18 mouse cellular contexts compared by ENCODE assay signal in the genomic region with DNA sequence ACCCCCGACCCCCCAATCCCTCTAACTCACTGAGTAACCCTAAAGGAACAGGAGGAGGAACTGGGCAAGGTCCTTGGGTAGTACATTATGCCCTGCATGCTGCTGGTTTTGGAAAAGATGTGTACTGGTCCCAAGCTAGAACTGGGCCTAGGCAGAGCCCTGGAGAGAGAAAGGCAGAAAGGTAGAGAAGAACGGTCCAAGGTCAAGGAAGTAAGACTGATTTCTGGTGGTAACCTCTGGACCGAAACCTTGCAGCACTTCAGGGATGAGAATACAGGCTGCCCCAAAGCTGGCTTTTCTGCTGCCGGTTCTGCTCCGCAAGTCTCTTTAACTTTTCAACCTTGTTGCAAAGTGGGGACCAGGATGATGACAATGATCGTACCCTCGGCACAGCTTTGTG. TPM values are rescaled to one million over a fixed set of nuclear protein-coding genes. Genes with fewer than 3 reads are reported as not detected.
DNase-seq lines count a peak whose midpoint lies in the region; ATAC-seq and TF ChIP-seq lines count a peak whose summit lies in the region.
"Had no signal": no experiment of that assay in that cellular context is flagged by ENCODE, and none has a peak within 500 bp of the region (broad histone marks: within the 10 kb centered on the region; RNA-seq: fewer than 3 reads in every experiment).

No protein-coding gene starts in this region.

- peaks cover 23% of the 10 kb centered on the region for H3K4me1 ChIP-seq in heart, embryonic 15.5 days (replicated peaks)
- peaks cover 44% of the 10 kb centered on the region for H3K4me1 ChIP-seq in kidney, embryonic 16.5 days (ENCODE audit: insufficient read depth, low read length)
- peaks cover 24 to 27% of the 10 kb centered on the region in 2 experiments for H3K4me1 ChIP-seq in MEL (ENCODE audit: control insufficient read depth in 1 of 2, insufficient read depth in 2 of 2, low read length in 2 of 2)

- TF ChIP-seq CTCF in MEL (IDR thresholded peaks at IDR 0.05 in 2 of 3, conservative IDR thresholded peaks at IDR 0.05 in 1 of 3; ENCODE audit: control insufficient read depth in 1 of 3, insufficient read depth in 1 of 3, low read depth in 2 of 3, low read length in 3 of 3, poor library complexity in 1 of 3, severe bottlenecking in 1 of 3), result no peak

- H3K9me3 ChIP-seq in heart, embryonic 15.5 days (replicated peaks), result no peaks in the 10 kb centered on the region
- no peaks in the 10 kb centered on the region for H3K9me3 ChIP-seq in kidney, embryonic 16.5 days (ENCODE audit: low read length)
- no peaks in the 10 kb centered on the region for H3K9me3 ChIP-seq in MEL (replicated peaks; ENCODE audit: insufficient read depth, low read length)
- H3K9me3 ChIP-seq: forebrain, embryonic 13.5 days; hindbrain, embryonic 15.5 days had no signal

- H3K4me2 ChIP-seq in heart, embryonic 15.5 days, result peak overlapping the region; percentile 100
- peak overlapping the region; percentile 99; the same call in 1 of the 2 replicates for H3K4me2 ChIP-seq in kidney, embryonic 16.5 days (replicated peaks; ENCODE audit: low read depth, low read length)

- TF ChIP-seq RAD21 in MEL (IDR thresholded peaks at IDR 0.05; ENCODE audit: low read depth, low read length), result no peak

- 78% methylated on average over 7 of the region's 7 CpGs for WGBS in heart, embryonic 15.5 days
- WGBS in kidney, embryonic 16.5 days, result 73% methylated on average over 7 of the region's 7 CpGs

- no peak overlapping the region for H3K9ac ChIP-seq in heart, embryonic 15.5 days
- H3K9ac ChIP-seq in kidney, embryonic 16.5 days (replicated peaks; ENCODE audit: low read length), result no peak overlapping the region
- peak overlapping the region; percentile 74 for H3K9ac ChIP-seq in MEL (ENCODE audit: control insufficient read depth, low read depth, low read length, poor library complexity, severe bottlenecking)
- H3K9ac ChIP-seq: hindbrain, embryonic 15.5 days; liver, embryonic 14.5 days had no signal

- no peaks in the 10 kb centered on the region for H3K36me3 ChIP-seq in heart, embryonic 15.5 days
- H3K36me3 ChIP-seq in kidney, embryonic 16.5 days (ENCODE audit: insufficient read depth, low read length), result no peaks in the 10 kb centered on the region
- H3K36me3 ChIP-seq in MEL (ENCODE audit: control insufficient read depth in 1 of 2, insufficient read depth in 2 of 2, low read length in 2 of 2), result peaks cover 5 to 36% of the 10 kb centered on the region in 2 experiments; a peak in 3 of 4 replicates
- H3K36me3 ChIP-seq: hindbrain, embryonic 15.5 days had no signal

- H3K79me2 ChIP-seq in MEL (ENCODE audit: control insufficient read depth, insufficient read depth, low read length, poor library complexity), result peaks cover 62% of the 10 kb centered on the region

- intact Hi-C loops in heart, postnatal 36 days (cut with DNase I), result no loop called here

- ATAC-seq in heart, embryonic 15.5 days (replicated peaks; ENCODE audit: insufficient number of reproducible peaks, insufficient read depth, low FRiP score, low read depth), result no peak
- ATAC-seq in kidney, embryonic 16.5 days (ENCODE audit: low FRiP score, low TSS enrichment), result no peak
- ATAC-seq: forebrain, embryonic 13.5 days had no signal

- DNase-seq in heart, postnatal 36 days, result no peak
- DNase-seq in kidney, adult 8-10 months, result no peak
- no peak for DNase-seq in MEL (ENCODE audit: low read depth, low spot score)
- DNase-seq in kidney, postnatal 36 days, result peak; percentile 31 to 33
- DNase-seq in adrenal gland, postnatal 14 days, result no peak
- DNase-seq in ovary, adult 18-20 months (ENCODE audit: low spot score), result no peak
- DNase-seq: adrenal gland, adult 2 months; cerebellum, adult 18-20 months; layer of hippocampus, postnatal 36 days; left cerebral cortex, postnatal 4 days; lung, postnatal 10 days; thymus, postnatal 25 days had no signal

- TF ChIP-seq POLR2A in MEL (IDR thresholded peaks at IDR 0.05; ENCODE audit: control insufficient read depth in 1 of 2, insufficient read depth in 1 of 2, low read depth in 1 of 2, low read length in 2 of 2, poor library complexity in 1 of 2), result no peak

- H3K4me3 ChIP-seq in heart, embryonic 15.5 days, result peak overlapping the region; percentile 79; the same call in 1 of the 2 replicates
- 0 out of 2 replicates have a peak overlapping the region, but pooled peaks have one; percentile 78 for H3K4me3 ChIP-seq in kidney, embryonic 16.5 days (ENCODE audit: low read length)
- H3K4me3 ChIP-seq in MEL (ENCODE audit: control insufficient read depth in 1 of 2, insufficient read depth in 1 of 2, low read depth in 2 of 2, low read length in 2 of 2), result peak overlapping the region; percentile 30 to 62
- H3K4me3 ChIP-seq: hindbrain, embryonic 15.5 days had no signal

- TF ChIP-seq EP300 in MEL (IDR thresholded peaks at IDR 0.05; ENCODE audit: low read depth in 1 of 2, low read length in 2 of 2), result no peak

- H3K27me3 ChIP-seq in heart, embryonic 15.5 days, result peaks cover 74% of the 10 kb centered on the region
- peaks cover 6% of the 10 kb centered on the region; the same call in 1 of the 2 replicates for H3K27me3 ChIP-seq in kidney, embryonic 16.5 days (ENCODE audit: insufficient read depth, low read length)
- H3K27me3 ChIP-seq in MEL (ENCODE audit: control insufficient read depth in 1 of 2, insufficient read depth in 2 of 2, low read length in 2 of 2), result no peaks in the 10 kb centered on the region

- no peak overlapping the region for H3K27ac ChIP-seq in heart, embryonic 15.5 days
- H3K27ac ChIP-seq in kidney, embryonic 16.5 days (ENCODE audit: low read length), result no peak overlapping the region
- H3K27ac ChIP-seq in MEL (ENCODE audit: control insufficient read depth, low read depth, low read length), result peak overlapping the region; percentile 53
- H3K27ac ChIP-seq: forebrain, embryonic 13.5 days; hindbrain, embryonic 15.5 days; liver, embryonic 14.5 days had no signal

TF ChIP-seq in MEL, 35 proteins besides CTCF, POLR2A, EP300 and RAD21:
- TF ChIP-seq TAL1 (IDR thresholded peaks at IDR 0.05; ENCODE audit: low read length), result no peak
- TF ChIP-seq KAT2A (conservative IDR thresholded peaks at IDR 0.05; ENCODE audit: low read depth, low read length), result no peak

RNA-seq across cellular contexts. Expression of a gene that starts 1.8 kb away (rescaled TPM):
- polyA plus RNA-seq in heart, embryonic 15.5 days (2015; fragmentation: Nextera tagmentation; extraction: Ambion mirVana), result 4.0 and 6.0 TPM in 2 replicates
- total RNA-seq in heart, postnatal 36 days (2021), result 1 to 10 TPM; 4.2 to 4.3 TPM
- 8.6 and 9.7 TPM in 2 replicates for polyA plus RNA-seq in kidney, embryonic 16.5 days (2015; fragmentation: Nextera tagmentation; extraction: Ambion mirVana)
- total RNA-seq in MEL (2012; rRNA removed), result 34.1 and 40.7 TPM in 2 replicates
- polyA plus RNA-seq in MEL (2012; ENCODE audit: insufficient read depth in 1 of 2, insufficient read length in 2 of 2, low read depth in 1 of 2, low replicate concordance in 2 of 2, missing spikeins in 1 of 2), result 10 to 100 TPM in 1 of 2 experiments, not detected in 1; 15.6 TPM
- 15.5 and 18.3 TPM in 2 replicates for total RNA-seq in adrenal gland, postnatal 14 days (2021)
- total RNA-seq: neutrophil, adult 5-6 weeks had no signal

RNA-seq across cellular contexts. Expression of a gene that starts 42.8 kb away (rescaled TPM):
- 14.2 and 20.3 TPM in 2 replicates for polyA plus RNA-seq in heart, embryonic 15.5 days (2015; fragmentation: Nextera tagmentation; extraction: Ambion mirVana)
- total RNA-seq in heart, postnatal 36 days (2021), result 10 to 100 TPM; 91.5 to 91.8 TPM
- 19.0 and 23.2 TPM in 2 replicates for polyA plus RNA-seq in kidney, embryonic 16.5 days (2015; fragmentation: Nextera tagmentation; extraction: Ambion mirVana)
- 18.8 and 19.4 TPM in 2 replicates for total RNA-seq in MEL (2012; rRNA removed)
- 100 to 1,000 TPM in 1 of 2 experiments, 10 to 100 TPM in 1; 20.3 to 191 TPM for polyA plus RNA-seq in MEL (2012; ENCODE audit: insufficient read depth in 1 of 2, insufficient read length in 2 of 2, low read depth in 1 of 2, low replicate concordance in 2 of 2, missing spikeins in 1 of 2)
- total RNA-seq in adrenal gland, postnatal 14 days (2021), result 116 and 135 TPM in 2 replicates

RNA-seq across cellular contexts. Expression of a gene that starts 54.2 kb away (rescaled TPM):
- 41.6 and 42.3 TPM in 2 replicates for polyA plus RNA-seq in heart, embryonic 15.5 days (2015; fragmentation: Nextera tagmentation; extraction: Ambion mirVana)
- total RNA-seq in heart, postnatal 36 days (2021), result 10 to 100 TPM; 52.1 to 58.6 TPM
- 77.9 and 83.0 TPM in 2 replicates for polyA plus RNA-seq in kidney, embryonic 16.5 days (2015; fragmentation: Nextera tagmentation; extraction: Ambion mirVana)
- 113 and 121 TPM in 2 replicates for total RNA-seq in MEL (2012; rRNA removed)
- polyA plus RNA-seq in MEL (2012; ENCODE audit: insufficient read depth in 1 of 2, insufficient read length in 2 of 2, low read depth in 1 of 2, low replicate concordance in 2 of 2, missing spikeins in 1 of 2), result 10 to 100 TPM; 53.7 to 84.0 TPM
- total RNA-seq in adrenal gland, postnatal 14 days (2021), result 124 and 135 TPM in 2 replicates

Comparison
In these comparisons a context has a peak if more than half of its experiments do, and no peak if none do; other contexts are left out.
1. DNase-seq: peak in kidney, postnatal 36 days (2 of 2); none in heart, postnatal 36 days (0 of 2), kidney, adult 8-10 months (0 of 2), MEL (single experiment), adrenal gland, postnatal 14 days (single experiment) and ovary, adult 18-20 months (single experiment).
2. Peak in every context shown above with its lines, with median percentiles within 50 percentile points of each other: H3K4me3 ChIP-seq.